Mouse (Mus musculus): ENCODE data around the gene Cacna2d2. TPM values are rescaled to one million over a fixed set of nuclear protein-coding genes. Genes with fewer than 3 reads are reported as not detected.
A peak's percentile ranks its signal among the peaks of the same experiment; 100 is the strongest.

Gene Cacna2d2
- polyA plus RNA-seq, 1 experiment from 2014 or later, result 9.8 TPM

DNA sequence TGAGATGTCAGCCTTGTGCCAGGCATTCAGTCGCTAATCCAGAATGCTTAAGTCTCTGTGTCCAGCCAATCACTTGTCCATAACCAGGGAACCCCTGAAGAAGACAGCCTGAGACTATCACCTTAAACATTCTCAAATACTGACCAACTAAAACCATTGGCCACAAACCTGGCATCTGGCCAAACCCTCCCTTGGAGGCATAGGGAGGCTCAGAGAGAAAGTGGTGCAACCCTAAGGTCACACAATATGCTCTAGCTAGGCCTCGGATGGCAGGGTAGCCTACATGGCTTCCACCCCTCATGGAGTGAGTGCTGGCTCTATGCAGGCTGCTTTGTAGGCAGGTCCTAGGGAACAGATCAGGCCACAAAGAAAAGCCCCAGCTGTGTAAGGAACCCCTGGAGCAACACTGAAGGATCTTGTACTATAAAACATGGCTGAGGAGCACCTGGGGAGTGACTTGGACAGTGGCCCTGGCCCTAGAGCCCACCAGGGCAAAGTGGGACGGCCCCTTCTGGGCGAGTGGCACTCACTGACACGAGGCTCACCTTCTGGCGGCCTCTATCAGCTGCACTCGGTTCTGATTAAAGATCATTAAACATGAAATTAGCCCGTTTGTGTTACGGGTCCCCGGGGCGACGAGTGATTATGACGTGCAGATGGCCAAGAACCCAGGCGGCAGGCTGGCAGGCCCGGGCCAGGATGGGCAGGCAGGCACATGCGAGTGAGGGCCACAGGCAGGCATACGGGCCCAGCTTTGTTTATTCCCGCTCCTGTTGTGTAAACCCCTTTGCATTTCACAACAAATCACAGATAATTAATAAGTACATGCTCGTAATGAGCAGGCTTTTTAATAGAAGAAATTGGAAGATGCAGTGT is 105.5 kb downstream of the Cacna2d2 start:
- no peak overlapping the region for H3K4me2 ChIP-seq
- H3K4me3 ChIP-seq (replicated peaks), result no peak overlapping the region
- H3K9me3 ChIP-seq (replicated peaks), result no peaks in the 10 kb centered on the region
- no peaks in the 10 kb centered on the region for H3K27me3 ChIP-seq (replicated peaks)
- peak overlapping the region; percentile 81 for H3K27ac ChIP-seq (replicated peaks)
- peak; percentile 1; the same call in 1 of the 2 replicates for ATAC-seq (ENCODE audit: low FRiP score)
- WGBS, result 38% methylated on average over 19 of the region's 19 CpGs
- H3K9ac ChIP-seq (replicated peaks), result no peak overlapping the region; the same call in 1 of the 2 replicates
- no peaks in the 10 kb centered on the region for H3K36me3 ChIP-seq
- H3K4me1 ChIP-seq, result peaks cover 69% of the 10 kb centered on the region

DNA sequence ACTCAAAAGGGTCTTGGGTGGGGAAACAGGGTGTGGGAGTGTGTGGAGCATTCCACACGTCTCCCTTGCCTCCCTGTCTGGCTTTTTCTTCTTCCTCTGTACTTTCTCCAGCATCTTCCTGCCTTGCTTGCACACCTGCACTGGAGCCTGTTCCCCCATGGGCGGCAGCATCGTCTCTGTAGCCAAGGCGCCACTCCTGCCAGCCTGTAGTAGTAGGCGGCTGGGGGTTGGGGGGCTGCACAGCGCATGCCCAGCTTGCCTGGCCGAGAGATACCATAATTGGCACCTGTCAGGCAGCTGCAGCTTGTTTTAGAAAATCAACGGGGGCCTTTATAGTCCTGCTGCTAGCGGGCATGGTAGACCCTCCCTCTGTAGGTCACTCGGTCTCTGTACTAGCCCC is 108.9 kb downstream of the Cacna2d2 start:
- Histone ChIP-seq H3K4me3 (replicated peaks) (no peak overlapping the region), H3K36me3 (no peaks in the 10 kb centered on the region), H3K27me3 (replicated peaks) (no peaks in the 10 kb centered on the region), H3K9ac (replicated peaks) (0 out of 2 replicates have a peak overlapping the region, but pooled peaks have one; percentile 3), H3K4me2 (0 out of 2 replicates have a peak overlapping the region, but pooled peaks have one; percentile 20), H3K27ac (replicated peaks) (peak overlapping the region; percentile 51), H3K9me3 (replicated peaks) (no peaks in the 10 kb centered on the region), H3K4me1 (peaks cover 92% of the 10 kb centered on the region)
- WGBS, result 33% methylated on average over 10 of the region's 10 CpGs
- peak; percentile 19 for ATAC-seq (ENCODE audit: low FRiP score)

DNA sequence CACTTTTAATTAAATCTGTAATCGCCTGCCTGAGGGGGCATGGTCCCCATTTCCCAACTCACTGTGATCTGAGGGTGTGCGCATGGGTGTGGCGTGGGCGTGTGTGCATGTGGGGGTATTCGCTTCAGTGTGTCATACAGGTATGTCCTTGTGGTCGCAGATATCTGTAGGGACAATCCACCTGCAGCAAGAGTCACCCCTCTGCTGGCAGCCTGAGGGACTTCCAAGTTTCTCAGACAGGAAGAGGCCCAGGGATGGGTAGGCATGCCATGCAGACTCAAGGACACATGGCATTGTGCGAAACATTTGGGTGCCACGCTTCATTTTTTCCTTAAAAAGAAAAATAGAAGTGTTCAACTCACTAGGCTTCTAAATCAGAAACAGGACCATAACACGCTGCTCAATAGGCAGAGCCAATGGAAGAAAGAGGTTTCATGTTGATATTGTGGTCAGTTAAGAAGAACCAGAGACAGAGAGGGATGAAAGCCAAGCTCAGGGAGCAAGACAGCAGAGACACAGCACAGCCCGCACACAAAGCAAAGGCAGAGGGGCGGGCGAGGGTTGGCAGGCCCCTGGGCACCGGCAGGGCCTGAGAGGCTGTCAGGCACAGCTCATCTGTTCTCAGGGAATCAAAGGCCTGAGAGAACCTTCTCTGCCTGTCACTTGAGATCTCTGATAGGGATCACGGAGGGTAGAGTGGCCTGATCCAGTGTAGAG is 111.1 kb downstream of the Cacna2d2 start:
- H3K4me2 ChIP-seq, result no peak overlapping the region
- no peaks in the 10 kb centered on the region for H3K36me3 ChIP-seq
- H3K9me3 ChIP-seq (replicated peaks), result no peaks in the 10 kb centered on the region
- peaks cover 78% of the 10 kb centered on the region for H3K4me1 ChIP-seq
- no peaks in the 10 kb centered on the region for H3K27me3 ChIP-seq (replicated peaks)
- no peak overlapping the region for H3K9ac ChIP-seq (replicated peaks)
- H3K27ac ChIP-seq (replicated peaks), result peak overlapping the region; percentile 61
- WGBS, result 71% methylated on average over 14 of the region's 14 CpGs
- ATAC-seq (ENCODE audit: low FRiP score), result no peak
- H3K4me3 ChIP-seq (replicated peaks), result no peak overlapping the region

DNA sequence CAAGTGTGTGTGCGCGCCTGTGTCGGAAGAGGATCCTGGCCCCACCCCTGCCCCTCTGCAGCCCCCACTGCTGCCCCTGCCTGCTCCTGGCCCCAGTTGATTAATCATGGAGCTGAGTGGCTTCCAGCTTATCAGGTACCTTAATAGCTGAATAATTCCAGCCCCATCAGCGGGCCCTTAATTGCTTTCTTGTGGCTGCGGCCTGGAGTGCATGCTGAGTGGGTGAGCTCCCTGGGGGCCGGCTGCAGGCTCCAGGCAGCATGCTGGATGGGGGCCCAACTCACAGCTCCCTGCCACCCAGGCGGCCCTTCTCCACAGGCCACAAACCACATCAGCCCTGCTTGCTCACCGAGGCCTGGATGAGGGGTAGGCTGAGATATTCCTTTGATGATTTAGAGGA is 112.0 kb downstream of the Cacna2d2 start:
- peaks cover 69% of the 10 kb centered on the region for H3K4me1 ChIP-seq
- H3K27ac ChIP-seq (replicated peaks), result peak overlapping the region; percentile 61
- no peaks in the 10 kb centered on the region for H3K36me3 ChIP-seq
- H3K4me2 ChIP-seq, result no peak overlapping the region
- no peaks in the 10 kb centered on the region for H3K9me3 ChIP-seq (replicated peaks)
- no peak for ATAC-seq (ENCODE audit: low FRiP score)
- no peak overlapping the region for H3K9ac ChIP-seq (replicated peaks)
- no peak overlapping the region for H3K4me3 ChIP-seq (replicated peaks)
- H3K27me3 ChIP-seq (replicated peaks), result no peaks in the 10 kb centered on the region
- WGBS, result 39% methylated on average over 8 of the region's 8 CpGs

DNA sequence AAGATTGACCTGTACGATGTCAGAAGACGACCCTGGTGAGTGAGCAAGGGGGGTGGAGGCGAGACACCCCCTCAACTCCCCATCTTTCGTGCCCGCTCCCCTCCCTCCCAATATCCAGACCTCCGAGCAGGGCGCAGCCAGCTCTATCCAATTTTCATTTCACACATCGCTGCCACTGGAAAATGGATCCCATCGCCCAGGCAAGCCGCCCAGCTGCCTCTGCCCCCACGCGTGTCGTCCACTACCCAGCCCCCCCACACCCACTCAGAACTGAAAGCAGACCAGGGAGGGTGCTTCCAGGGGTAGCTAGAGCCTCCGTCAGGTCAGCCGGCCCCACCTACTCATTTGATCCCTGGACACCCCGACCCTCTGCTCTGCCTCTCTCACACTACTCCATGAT is 112.9 kb downstream of the Cacna2d2 start:
- H3K4me1 ChIP-seq, result peaks cover 60% of the 10 kb centered on the region
- H3K36me3 ChIP-seq, result no peaks in the 10 kb centered on the region; the same call in 1 of the 2 replicates
- no peak for ATAC-seq (ENCODE audit: low FRiP score)
- 48% methylated on average over 16 of the region's 16 CpGs for WGBS
- H3K4me3 ChIP-seq (replicated peaks), result no peak overlapping the region
- no peaks in the 10 kb centered on the region for H3K27me3 ChIP-seq (replicated peaks)
- H3K9me3 ChIP-seq (replicated peaks), result no peaks in the 10 kb centered on the region
- peak overlapping the region; percentile 61 for H3K27ac ChIP-seq (replicated peaks)
- no peak overlapping the region for H3K4me2 ChIP-seq
- no peak overlapping the region for H3K9ac ChIP-seq (replicated peaks)

DNA sequence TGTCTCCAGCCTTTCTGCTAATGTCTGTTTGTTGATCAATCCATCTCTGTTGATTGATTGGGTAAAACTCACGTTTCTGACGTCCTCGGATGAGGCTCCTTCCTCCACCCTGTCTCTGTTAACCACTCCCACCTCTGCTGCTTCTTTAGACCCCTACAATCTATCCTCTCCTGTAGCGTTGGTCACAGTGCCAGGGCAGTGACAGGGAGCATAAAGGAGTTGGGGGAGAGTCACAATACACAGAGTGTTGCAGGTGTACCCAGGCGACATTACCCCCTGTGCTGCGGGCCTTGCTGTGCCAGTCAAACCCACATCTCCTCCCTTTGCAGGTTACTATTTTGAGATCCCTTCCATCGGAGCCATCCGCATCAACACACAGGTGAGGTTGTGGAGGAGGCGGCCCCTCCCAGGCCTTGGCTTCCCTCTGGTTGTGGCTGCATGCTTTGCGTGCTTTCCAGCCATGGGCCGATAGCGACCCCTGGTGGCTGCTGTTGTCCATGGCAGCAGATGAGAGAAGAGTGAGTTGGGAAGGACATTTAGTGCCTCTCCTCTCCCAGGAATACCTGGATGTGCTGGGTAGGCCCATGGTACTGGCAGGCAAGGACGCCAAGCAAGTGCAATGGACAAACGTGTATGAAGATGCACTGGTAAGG is 115.0 kb downstream of the Cacna2d2 start:
- Histone ChIP-seq H3K9me3 (replicated peaks) (no peaks in the 10 kb centered on the region), H3K4me3 (replicated peaks) (no peak overlapping the region), H3K27me3 (replicated peaks) (no peaks in the 10 kb centered on the region), H3K36me3 (peaks cover 3% of the 10 kb centered on the region), H3K9ac (replicated peaks) (no peak overlapping the region), H3K27ac (replicated peaks) (peak overlapping the region; percentile 19), H3K4me2 (no peak overlapping the region), H3K4me1 (peaks cover 39% of the 10 kb centered on the region)
- ATAC-seq (ENCODE audit: low FRiP score), result peak; percentile 60; the same call in 1 of the 2 replicates
- 20% methylated on average over 14 of the region's 14 CpGs for WGBS

DNA sequence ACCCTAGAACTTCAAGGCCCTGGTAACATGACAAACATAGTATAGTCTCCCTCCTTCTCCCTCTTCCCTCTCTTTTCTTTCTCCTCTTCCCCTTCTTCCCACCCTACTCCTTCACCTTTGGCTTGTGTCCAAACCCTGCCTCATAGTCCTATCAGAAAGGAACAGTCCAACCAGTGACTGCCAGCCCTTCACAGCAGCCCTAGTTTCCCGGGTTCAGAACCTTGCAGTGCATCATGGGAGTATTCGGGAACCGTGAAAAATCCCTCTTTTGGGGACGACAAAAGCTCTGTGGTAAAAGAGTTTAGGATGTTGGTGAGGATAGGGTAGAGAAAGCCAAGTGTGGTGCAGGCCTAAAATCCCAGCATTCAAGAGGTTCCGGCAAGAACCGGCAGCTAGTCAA is 120.9 kb downstream of the Cacna2d2 start:
- Histone ChIP-seq H3K27me3 (replicated peaks) (peaks cover 13% of the 10 kb centered on the region), H3K4me2 (no peak overlapping the region), H3K9me3 (replicated peaks) (no peaks in the 10 kb centered on the region), H3K36me3 (peaks cover 7% of the 10 kb centered on the region), H3K4me1 (peaks cover 8% of the 10 kb centered on the region), H3K4me3 (replicated peaks) (no peak overlapping the region), H3K9ac (replicated peaks) (no peak overlapping the region), H3K27ac (replicated peaks) (peak overlapping the region; percentile 14; the same call in 1 of the 2 replicates)
- no peak for ATAC-seq (ENCODE audit: low FRiP score)
- 32% methylated on average over 6 of the region's 6 CpGs for WGBS

DNA sequence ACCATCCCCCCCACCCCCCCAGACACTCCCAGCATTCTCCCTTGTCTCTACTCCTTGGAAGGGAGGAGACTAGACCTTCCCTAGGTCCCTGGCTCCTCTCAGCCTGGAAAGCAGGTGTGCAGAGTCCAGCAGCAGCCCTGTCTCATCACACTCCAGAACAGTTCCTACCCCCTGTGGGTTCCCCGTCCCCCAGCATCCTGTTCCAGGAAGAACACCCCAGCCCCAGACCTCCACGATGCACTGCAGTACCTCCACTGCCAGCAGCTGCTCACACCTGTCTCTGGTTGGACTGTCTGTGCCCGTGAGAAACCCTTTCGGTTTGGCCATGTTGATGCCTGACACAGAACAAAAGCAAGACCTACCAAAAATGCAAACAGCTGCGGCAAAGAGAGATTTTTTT is 121.8 kb downstream of the Cacna2d2 start:
- peaks cover 10% of the 10 kb centered on the region for H3K4me1 ChIP-seq
- H3K27ac ChIP-seq (replicated peaks), result no peak overlapping the region
- peaks cover 22% of the 10 kb centered on the region for H3K27me3 ChIP-seq (replicated peaks)
- H3K4me3 ChIP-seq (replicated peaks), result no peak overlapping the region
- WGBS, result 58% methylated on average over 5 of the region's 5 CpGs
- H3K9ac ChIP-seq (replicated peaks), result no peak overlapping the region
- H3K9me3 ChIP-seq (replicated peaks), result no peaks in the 10 kb centered on the region
- H3K4me2 ChIP-seq, result no peak overlapping the region
- no peak for ATAC-seq (ENCODE audit: low FRiP score)
- H3K36me3 ChIP-seq, result peaks cover 7% of the 10 kb centered on the region

DNA sequence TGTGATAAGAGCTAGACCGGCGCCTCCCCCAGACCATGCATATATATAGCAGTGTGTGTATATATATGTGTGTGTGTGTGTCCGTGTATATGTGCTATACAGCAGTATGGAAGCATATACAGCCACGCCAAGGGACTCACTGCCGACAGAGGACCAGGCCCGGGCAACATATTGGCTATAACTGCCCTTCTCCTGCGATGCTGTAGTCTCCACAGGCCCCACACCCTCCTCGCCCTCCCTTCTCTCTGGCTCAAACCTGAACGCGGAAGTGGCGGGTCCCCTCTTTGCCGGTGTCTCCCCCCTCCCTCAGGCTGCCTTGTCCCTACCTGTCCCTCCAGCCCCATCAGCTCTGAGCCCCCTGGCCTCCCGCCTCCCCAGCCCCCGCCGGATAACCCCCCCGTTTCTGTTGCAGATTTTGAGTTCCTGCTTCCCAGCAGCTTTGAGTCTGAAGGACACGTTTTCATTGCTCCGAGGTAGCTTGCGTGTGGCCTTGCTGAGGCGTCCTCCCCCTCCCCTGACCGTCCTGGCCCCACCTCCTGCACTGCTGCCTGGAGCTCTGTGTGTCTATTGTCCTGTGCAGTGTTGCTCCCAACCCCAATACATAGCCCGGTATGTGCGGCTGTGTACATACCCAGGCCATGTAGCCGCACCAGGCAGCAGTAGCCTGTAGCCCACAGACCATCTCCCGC is 122.4 kb downstream of the Cacna2d2 start:
- no peaks in the 10 kb centered on the region for H3K9me3 ChIP-seq (replicated peaks)
- ATAC-seq (ENCODE audit: low FRiP score), result no peak
- peaks cover 28% of the 10 kb centered on the region for H3K27me3 ChIP-seq (replicated peaks)
- H3K9ac ChIP-seq (replicated peaks), result 0 out of 2 replicates have a peak overlapping the region, but pooled peaks have one; percentile 18
- H3K27ac ChIP-seq (replicated peaks), result no peak overlapping the region
- H3K4me1 ChIP-seq, result peaks cover 17% of the 10 kb centered on the region
- peak overlapping the region; percentile 13 for H3K4me2 ChIP-seq
- 28% methylated on average over 25 of the region's 25 CpGs for WGBS
- H3K4me3 ChIP-seq (replicated peaks), result no peak overlapping the region
- H3K36me3 ChIP-seq, result peaks cover 7% of the 10 kb centered on the region

DNA sequence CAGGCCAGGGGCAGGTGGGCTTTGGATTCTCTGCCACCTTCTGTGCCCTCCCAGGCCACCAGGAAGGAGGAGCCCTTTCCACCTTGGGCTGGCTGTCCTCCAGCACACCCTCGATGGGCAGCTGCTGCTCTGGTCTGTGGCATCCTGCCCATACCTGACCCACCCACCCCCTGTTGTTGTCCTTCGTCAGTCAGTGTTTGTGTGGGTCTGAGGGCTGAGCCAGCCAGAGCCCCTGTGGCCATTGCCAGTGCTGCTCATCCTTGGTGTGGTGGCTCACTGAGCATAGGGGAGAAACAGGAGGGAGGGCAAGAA is 122.9 kb downstream of the Cacna2d2 start:
- H3K27me3 ChIP-seq (replicated peaks), result peaks cover 30% of the 10 kb centered on the region
- ATAC-seq (ENCODE audit: low FRiP score), result no peak
- H3K9ac ChIP-seq (replicated peaks), result 0 out of 2 replicates have a peak overlapping the region, but pooled peaks have one; percentile 18
- no peak overlapping the region for H3K4me3 ChIP-seq (replicated peaks)
- peaks cover 20% of the 10 kb centered on the region for H3K4me1 ChIP-seq
- no peak overlapping the region for H3K27ac ChIP-seq (replicated peaks)
- WGBS, result 23% methylated on average over 2 of the region's 2 CpGs
- no peaks in the 10 kb centered on the region for H3K9me3 ChIP-seq (replicated peaks)
- H3K36me3 ChIP-seq, result peaks cover 7% of the 10 kb centered on the region
- H3K4me2 ChIP-seq, result peak overlapping the region; percentile 13; the same call in 1 of the 2 replicates
